9 mouse cellular contexts compared by ENCODE assay signal in the genomic region with DNA sequence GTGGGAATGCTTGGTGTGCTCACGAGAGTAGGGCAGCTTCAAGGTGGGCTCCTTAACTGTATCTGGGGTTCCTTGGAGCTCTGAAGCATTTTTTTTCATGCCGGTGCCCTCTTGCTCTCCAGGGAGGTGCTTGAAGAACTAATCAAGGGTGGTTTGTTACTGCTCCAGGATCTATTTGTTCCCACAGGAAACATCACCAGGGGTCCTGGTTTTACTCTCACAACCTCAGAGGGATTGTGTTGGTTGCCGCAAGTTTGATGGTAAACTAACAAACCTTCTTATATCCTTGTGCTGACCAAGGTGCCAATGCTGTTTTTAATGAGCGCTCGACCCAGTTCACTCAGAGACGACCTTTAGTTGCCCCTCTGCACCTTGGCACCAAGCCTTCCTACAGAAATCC. TPM values are rescaled to one million over a fixed set of nuclear protein-coding genes. Genes with fewer than 3 reads are reported as not detected.
A peak's percentile ranks its signal among the peaks of the same experiment; 100 is the strongest.
DNase-seq lines count a peak whose midpoint lies in the region; ATAC-seq and TF ChIP-seq lines count a peak whose summit lies in the region.
"Had no signal": no experiment of that assay in that cellular context is flagged by ENCODE, and none has a peak within 500 bp of the region (broad histone marks: within the 10 kb centered on the region; RNA-seq: fewer than 3 reads in every experiment).

No protein-coding gene starts in this region.

- H3K9me3 ChIP-seq in heart, embryonic 11.5 days (replicated peaks; ENCODE audit: control insufficient read depth, low read length): no peaks in the 10 kb centered on the region
- no peaks in the 10 kb centered on the region for H3K9me3 ChIP-seq in liver, embryonic 14.5 days (ENCODE audit: control insufficient read depth, low read length)
- no peaks in the 10 kb centered on the region for H3K9me3 ChIP-seq in stomach, postnatal 0 days (ENCODE audit: control insufficient read depth, low read length)

- peak overlapping the region; percentile 74 for H3K4me3 ChIP-seq in heart, embryonic 11.5 days (ENCODE audit: low read depth, low read length)
- H3K4me3 ChIP-seq in liver, embryonic 14.5 days (ENCODE audit: insufficient read depth in 1 of 2, low read depth in 2 of 2, low read length in 2 of 2): no peak overlapping the region
- H3K4me3 ChIP-seq in stomach, postnatal 0 days (ENCODE audit: low read depth, low read length): no peak overlapping the region

- 0 out of 2 replicates have a peak, but pooled peaks cover 3% of the 10 kb centered on the region for H3K4me1 ChIP-seq in heart, embryonic 11.5 days (ENCODE audit: control insufficient read depth, insufficient read depth, low read length)
- H3K4me1 ChIP-seq in liver, embryonic 14.5 days (replicated peaks; ENCODE audit: control insufficient read depth in 2 of 2, insufficient read depth in 2 of 2, low read length in 1 of 2): no peaks in the 10 kb centered on the region
- no peaks in the 10 kb centered on the region for H3K4me1 ChIP-seq in stomach, postnatal 0 days (replicated peaks; ENCODE audit: control insufficient read depth, insufficient read depth)

- WGBS in heart, embryonic 11.5 days (ENCODE audit: insufficient replicate concordance): 18% methylated on average over 6 of the region's 6 CpGs
- WGBS in liver, embryonic 14.5 days (ENCODE audit: insufficient replicate concordance): 21% methylated on average over 6 of the region's 6 CpGs
- 27% methylated on average over 6 of the region's 6 CpGs for WGBS in stomach, postnatal 0 days

- no peak overlapping the region for H3K27ac ChIP-seq in heart, embryonic 11.5 days (ENCODE audit: low read depth, low read length)
- H3K27ac ChIP-seq in liver, embryonic 14.5 days: no peak overlapping the region
- H3K27ac ChIP-seq in stomach, postnatal 0 days (replicated peaks): no peak overlapping the region

- H3K27me3 ChIP-seq in heart, embryonic 11.5 days (ENCODE audit: control insufficient read depth, insufficient read depth, low read length): peaks cover 22% of the 10 kb centered on the region
- peaks cover 34% of the 10 kb centered on the region for H3K27me3 ChIP-seq in liver, embryonic 14.5 days (ENCODE audit: control insufficient read depth, insufficient read depth, low read length)
- 0 out of 2 replicates have a peak, but pooled peaks cover 2% of the 10 kb centered on the region for H3K27me3 ChIP-seq in stomach, postnatal 0 days (ENCODE audit: control insufficient read depth, insufficient read depth, low read length)

- ATAC-seq in heart, embryonic 11.5 days (replicated peaks; ENCODE audit: insufficient number of reproducible peaks, low FRiP score, low TSS enrichment): no peak
- ATAC-seq in liver, embryonic 14.5 days (ENCODE audit: insufficient read depth): 0 out of 2 replicates have a peak, but pooled peaks have one; percentile 1
- ATAC-seq in stomach, postnatal 0 days (ENCODE audit: low FRiP score, low TSS enrichment): no peak

- TF ChIP-seq EP300 in liver, embryonic 14.5 days (IDR thresholded peaks at IDR 0.05; ENCODE audit: low read depth): no peak
- TF ChIP-seq EP300 in stomach, postnatal 0 days (optimal IDR thresholded peaks at IDR 0.05): no peak

- no peaks in the 10 kb centered on the region for H3K36me3 ChIP-seq in heart, embryonic 11.5 days (ENCODE audit: control insufficient read depth, insufficient read depth, low read length)
- no peaks in the 10 kb centered on the region for H3K36me3 ChIP-seq in liver, embryonic 14.5 days (replicated peaks; ENCODE audit: control insufficient read depth, insufficient read depth, low read depth)
- no peaks in the 10 kb centered on the region for H3K36me3 ChIP-seq in stomach, postnatal 0 days (ENCODE audit: control insufficient read depth, insufficient read depth, low read length)

- DNase-seq in heart, postnatal 4 days: no peak
- peak; percentile 6 for DNase-seq in thymus, postnatal 4 days
- DNase-seq in thymus, adult 18-20 months: no peak
- no peak for DNase-seq in liver, embryonic 14.5 days (ENCODE audit: low read depth in 3 of 3, low spot score in 3 of 3)
- no peak for DNase-seq in stomach, postnatal 0 days (ENCODE audit: low spot score)
- DNase-seq in c-Kit-positive CD71-positive TER-119-positive erythroid progenitor cells, embryonic 14.5 days (ENCODE audit: low spot score): no peak
- DNase-seq in layer of hippocampus, postnatal 14 days (ENCODE audit: low spot score in 2 of 2): no peak

- peak overlapping the region; percentile 90 for H3K4me2 ChIP-seq in heart, embryonic 11.5 days
- H3K4me2 ChIP-seq in liver, embryonic 14.5 days (ENCODE audit: low read depth): no peak overlapping the region; the same call in 1 of the 2 replicates
- peak overlapping the region; percentile 80 for H3K4me2 ChIP-seq in stomach, postnatal 0 days (replicated peaks; ENCODE audit: low read depth)

- no peak for TF ChIP-seq CTCF in liver, embryonic 14.5 days (IDR thresholded peaks at IDR 0.05; ENCODE audit: low read depth)
- TF ChIP-seq CTCF in stomach, postnatal 0 days (IDR thresholded peaks at IDR 0.05; ENCODE audit: low read depth): no peak

- H3K9ac ChIP-seq in heart, embryonic 11.5 days (ENCODE audit: low read depth, low read length): no peak overlapping the region
- H3K9ac ChIP-seq in liver, embryonic 14.5 days (replicated peaks): no peak overlapping the region
- H3K9ac ChIP-seq in stomach, postnatal 0 days (ENCODE audit: low read length): no peak overlapping the region

RNA-seq across cellular contexts. Expression of a gene that starts 0.9 kb away (rescaled TPM):
- polyA plus RNA-seq in heart, embryonic 11.5 days (2014; fragmentation: Nextera tagmentation; extraction: Ambion mirVana): 0.28 and 0.53 TPM in 2 replicates
- not detected for total RNA-seq in heart, postnatal 4 days (2021)
- 0.02 TPM in 1 of 2 replicates, not detected in the other for polyA plus RNA-seq in liver, embryonic 14.5 days (2012; rRNA removed)
- 0.05 and 0.08 TPM in 2 replicates for polyA plus RNA-seq in liver, embryonic 14.5 days (2014; fragmentation: Nextera tagmentation; extraction: Ambion mirVana)
- polyA plus RNA-seq in stomach, postnatal 0 days (2015; fragmentation: Nextera tagmentation; extraction: Ambion mirVana): 0.07 and 0.21 TPM in 2 replicates
- 10 to 100 TPM; 43.1 to 46.3 TPM for total RNA-seq in layer of hippocampus, postnatal 14 days (2021)
- polyA plus RNA-seq: spleen, adult 2 months had no signal
